Mouse (Mus musculus) bone marrow, adult 2 months (tissue): ENCODE data around the gene Ppp2r3a.

ENCODE experiments used
- CTCF ChIP-seq: fragments of 200-500 bp; IDR thresholded peaks from 2 replicates; pipeline ENCODE4 v1.5.1; 2011; ENCODE audit warnings: low read length, control low read depth; ENCODE audit not compliant: control insufficient read depth, insufficient read depth
- POLR2A ChIP-seq: fragments of 200-500 bp; IDR thresholded peaks from 2 replicates; pipeline ENCODE4 v1.6.1; 2011; ENCODE audit warnings: low read depth, mild to moderate bottlenecking, control low read depth, low read length, borderline replicate concordance; ENCODE audit not compliant: control insufficient read depth

DNA sequence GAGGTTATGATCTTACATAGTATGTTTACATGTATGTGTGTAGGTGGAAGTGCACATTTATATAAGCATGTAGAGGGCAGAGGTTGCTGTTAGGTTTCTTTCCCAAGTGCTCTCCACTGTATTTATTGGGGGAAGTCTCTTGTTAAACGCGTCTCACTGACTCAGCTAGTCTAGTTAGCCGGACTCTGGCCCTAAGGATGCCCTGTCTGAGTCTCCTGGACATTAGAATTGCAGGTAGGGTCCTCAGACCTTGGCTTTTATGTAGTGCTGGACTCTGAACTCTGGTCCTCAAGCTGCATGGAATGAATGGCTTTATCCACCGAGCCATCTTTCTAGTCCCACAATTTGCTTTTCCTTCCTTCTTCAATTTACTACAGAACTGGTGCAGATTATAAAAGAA lies 108.0 kb downstream of the Ppp2r3a start:
- TF ChIP-seq POLR2A (no peak), CTCF (no peak)
